8 mouse cellular contexts compared by ENCODE assay signal in genomic region chr3:58576137-58577066, GRCm38 (mm10). TPM values are rescaled to one million over a fixed set of nuclear protein-coding genes. Genes with fewer than 3 reads are reported as not detected.
DNase-seq lines count a peak whose midpoint lies in the region; ATAC-seq and TF ChIP-seq lines count a peak whose summit lies in the region.

TSS of gene Selenot (plus strand) at chr3:58576636.

- peak; percentile 98 for DNase-seq in brain, embryonic 14.5 days (ENCODE audit: low read depth)
- peak; percentile 97 for DNase-seq in kidney, postnatal 0 days (ENCODE audit: low spot score)
- peak; percentile 95 for DNase-seq in liver, embryonic 11.5 days (ENCODE audit: low spot score)
- DNase-seq in naive thymus-derived CD4-positive, alpha-beta T cell, adult 2 months (ENCODE audit: low read depth) = peak; percentile 97

- H3K27ac ChIP-seq in heart, embryonic 12.5 days (ENCODE audit: poor library complexity, severe bottlenecking) = peak within 1 kb of the TSS; percentile 100
- peak within 1 kb of the TSS; percentile 97 for H3K27ac ChIP-seq in kidney, postnatal 0 days
- peak within 1 kb of the TSS; percentile 99 for H3K27ac ChIP-seq in liver, embryonic 11.5 days (ENCODE audit: low read depth, low read length)
- H3K27ac ChIP-seq in stomach, embryonic 14.5 days (ENCODE audit: low read length) = peak within 1 kb of the TSS; percentile 100

- peak within 1 kb of the TSS; percentile 60 for H3K4me3 ChIP-seq in C2C12 (ENCODE audit: insufficient read depth, poor library complexity, severe bottlenecking)
- H3K4me3 ChIP-seq in erythroblast, embryonic 14.5 days (replicated peaks) = peak within 1 kb of the TSS; percentile 77
- peak within 1 kb of the TSS; percentile 100 for H3K4me3 ChIP-seq in heart, embryonic 12.5 days
- H3K4me3 ChIP-seq in kidney, postnatal 0 days (replicated peaks; ENCODE audit: low read depth, low read length) = peak within 1 kb of the TSS; percentile 59
- H3K4me3 ChIP-seq in liver, embryonic 11.5 days (ENCODE audit: low read depth, low read length) = peak within 1 kb of the TSS; percentile 95
- H3K4me3 ChIP-seq in stomach, embryonic 14.5 days (ENCODE audit: low read depth, low read length) = peak within 1 kb of the TSS; percentile 95

- H3K9ac ChIP-seq in heart, embryonic 12.5 days = peak within 1 kb of the TSS; percentile 100
- H3K9ac ChIP-seq in kidney, postnatal 0 days (ENCODE audit: low read depth, low read length) = peak within 1 kb of the TSS; percentile 89
- H3K9ac ChIP-seq in liver, embryonic 11.5 days (ENCODE audit: low read depth, low read length) = peak within 1 kb of the TSS; percentile 99
- peak within 1 kb of the TSS; percentile 98 for H3K9ac ChIP-seq in stomach, embryonic 14.5 days (replicated peaks; ENCODE audit: low read depth, low read length)

- peak; percentile 96 for ATAC-seq in heart, embryonic 12.5 days (ENCODE audit: insufficient number of reproducible peaks, low FRiP score)
- ATAC-seq in kidney, postnatal 0 days (replicated peaks; ENCODE audit: low FRiP score, low read depth) = peak; percentile 94
- ATAC-seq in liver, embryonic 11.5 days (replicated peaks; ENCODE audit: low FRiP score) = peak; percentile 91
- ATAC-seq in stomach, embryonic 14.5 days (ENCODE audit: insufficient number of reproducible peaks, insufficient read depth, low FRiP score, low read depth) = peak; percentile 93

- peaks cover 49% of the 10 kb centered on the region for H3K79me2 ChIP-seq in C2C12 (ENCODE audit: control insufficient read depth, insufficient read depth)

- peaks cover 21% of the 10 kb centered on the region for H3K36me3 ChIP-seq in C2C12 (ENCODE audit: control insufficient read depth, insufficient read depth)
- H3K36me3 ChIP-seq in erythroblast, embryonic 14.5 days (ENCODE audit: control insufficient read depth) = peaks cover 21% of the 10 kb centered on the region
- H3K36me3 ChIP-seq in heart, embryonic 12.5 days = peaks cover 10% of the 10 kb centered on the region
- H3K36me3 ChIP-seq in kidney, postnatal 0 days (ENCODE audit: insufficient read depth, low read length) = no peaks in the 10 kb centered on the region
- peaks cover 13% of the 10 kb centered on the region for H3K36me3 ChIP-seq in liver, embryonic 11.5 days (ENCODE audit: control insufficient read depth, insufficient read depth, low read length)
- no peaks in the 10 kb centered on the region for H3K36me3 ChIP-seq in stomach, embryonic 14.5 days (ENCODE audit: control insufficient read depth, insufficient read depth, low read length)

- no peaks in the 10 kb centered on the region for H3K27me3 ChIP-seq in C2C12 (ENCODE audit: control insufficient read depth, insufficient read depth, insufficient read length)
- H3K27me3 ChIP-seq in erythroblast, embryonic 14.5 days (ENCODE audit: control insufficient read depth) = no peaks in the 10 kb centered on the region
- H3K27me3 ChIP-seq in heart, embryonic 12.5 days (replicated peaks) = no peaks in the 10 kb centered on the region
- H3K27me3 ChIP-seq in kidney, postnatal 0 days (ENCODE audit: insufficient read depth, low read length) = no peaks in the 10 kb centered on the region
- no peaks in the 10 kb centered on the region for H3K27me3 ChIP-seq in liver, embryonic 11.5 days (replicated peaks; ENCODE audit: control insufficient read depth, insufficient read depth, low read length)
- no peaks in the 10 kb centered on the region for H3K27me3 ChIP-seq in stomach, embryonic 14.5 days (ENCODE audit: control insufficient read depth, insufficient read depth, low read length)

- H3K4me2 ChIP-seq in heart, embryonic 12.5 days = peak within 1 kb of the TSS; percentile 59
- peak within 1 kb of the TSS; percentile 67 for H3K4me2 ChIP-seq in kidney, postnatal 0 days (ENCODE audit: low read length)
- peak within 1 kb of the TSS; percentile 80 for H3K4me2 ChIP-seq in liver, embryonic 11.5 days
- H3K4me2 ChIP-seq in stomach, embryonic 14.5 days (replicated peaks; ENCODE audit: low read depth, low read length) = peak within 1 kb of the TSS; percentile 54

- H3ac ChIP-seq in C2C12 (ENCODE audit: control insufficient read depth, insufficient read length, low read depth) = peak within 1 kb of the TSS; percentile 54

- H3K79me3 ChIP-seq in C2C12 (ENCODE audit: low read depth) = peaks cover 45% of the 10 kb centered on the region

- H3K4me1 ChIP-seq in erythroblast, embryonic 14.5 days (ENCODE audit: control insufficient read depth) = peaks cover 29% of the 10 kb centered on the region
- H3K4me1 ChIP-seq in heart, embryonic 12.5 days (replicated peaks) = peaks cover 2% of the 10 kb centered on the region
- no peaks in the 10 kb centered on the region for H3K4me1 ChIP-seq in kidney, postnatal 0 days (replicated peaks; ENCODE audit: insufficient read depth, low read length)
- H3K4me1 ChIP-seq in liver, embryonic 11.5 days (replicated peaks; ENCODE audit: control insufficient read depth, insufficient read depth, low read length) = peaks cover 5% of the 10 kb centered on the region
- no peaks in the 10 kb centered on the region for H3K4me1 ChIP-seq in stomach, embryonic 14.5 days (ENCODE audit: control insufficient read depth, insufficient read depth, low read length)

- TF ChIP-seq CTCF in C2C12 (IDR thresholded peaks at IDR 0.05; ENCODE audit: control insufficient read depth, insufficient read depth, insufficient read length) = no peak
- TF ChIP-seq CTCF in brain, embryonic 14.5 days (IDR thresholded peaks at IDR 0.05; ENCODE audit: borderline replicate concordance, extremely low read depth, insufficient read depth, insufficient read length) = no peak
- no peak; the same call in 1 of the 2 replicates for TF ChIP-seq CTCF in kidney, postnatal 0 days (IDR thresholded peaks at IDR 0.05; ENCODE audit: low read depth)

- H3K9me3 ChIP-seq in erythroblast, embryonic 14.5 days (ENCODE audit: control insufficient read depth, low read length) = no peaks in the 10 kb centered on the region
- H3K9me3 ChIP-seq in heart, embryonic 12.5 days (replicated peaks) = no peaks in the 10 kb centered on the region
- no peaks in the 10 kb centered on the region for H3K9me3 ChIP-seq in kidney, postnatal 0 days (replicated peaks; ENCODE audit: low read length)
- no peaks in the 10 kb centered on the region for H3K9me3 ChIP-seq in liver, embryonic 11.5 days (ENCODE audit: control insufficient read depth, low read length)
- no peaks in the 10 kb centered on the region for H3K9me3 ChIP-seq in stomach, embryonic 14.5 days (ENCODE audit: control insufficient read depth, low read depth, low read length)

- 2% methylated on average over 56 of the region's 59 CpGs for WGBS in heart, embryonic 12.5 days
- 2% methylated on average over 54 of the region's 59 CpGs for WGBS in kidney, postnatal 0 days
- 2% methylated on average over 59 of the region's 59 CpGs for WGBS in liver, embryonic 11.5 days
- WGBS in stomach, embryonic 14.5 days = 2% methylated on average over 58 of the region's 59 CpGs

- TF ChIP-seq POLR2A in brain, embryonic 14.5 days (IDR thresholded peaks at IDR 0.05; ENCODE audit: borderline replicate concordance, extremely low read depth, insufficient read depth, insufficient read length, poor library complexity, severe bottlenecking) = peak; percentile 92; the same call in 1 of the 2 replicates

TF ChIP-seq in C2C12, 6 proteins besides CTCF, POLR2A, EP300 and RAD21:
- peak; percentile 34 for TF ChIP-seq MAX (IDR thresholded peaks at IDR 0.05)
- no peak for TF ChIP-seq CEBPB (IDR thresholded peaks at IDR 0.05; ENCODE audit: low read depth)

RNA-seq across cellular contexts. Expression of gene Selenot, which starts in this region (rescaled TPM):
- polyA plus RNA-seq in C2C12 (2012; fragmentation: generic; extraction: Trizol) = 35.2 TPM
- polyA plus RNA-seq in brain, embryonic 14.5 days (2012; rRNA removed) = 47.9 and 69.2 TPM in 2 replicates
- polyA plus RNA-seq in erythroblast, embryonic 14.5 days (2012) = 0.73 and 2.1 TPM in 2 replicates
- 17.9 and 20.3 TPM in 2 replicates for polyA plus RNA-seq in heart, embryonic 12.5 days (2016; fragmentation: Nextera tagmentation; extraction: Ambion mirVana)
- polyA plus RNA-seq in kidney, postnatal 0 days (2015; fragmentation: Nextera tagmentation; extraction: Ambion mirVana) = 24.9 and 29.0 TPM in 2 replicates
- polyA plus RNA-seq in liver, embryonic 11.5 days (2014; fragmentation: Nextera tagmentation; extraction: Ambion mirVana) = 23.2 and 25.0 TPM in 2 replicates
- polyA plus RNA-seq in stomach, embryonic 14.5 days (2014; fragmentation: Nextera tagmentation; extraction: Ambion mirVana) = 20.1 and 23.0 TPM in 2 replicates

Comparison
In these comparisons a context has a peak if more than half of its experiments do, and no peak if none do; other contexts are left out.
1. Peak in every context shown above with its lines: DNase-seq, ATAC-seq, H3K4me3 ChIP-seq and H3K27ac ChIP-seq.